Mouse (Mus musculus) limb, embryonic 14.5 days (tissue): ENCODE data around the gene Cd3eap. TPM values are rescaled to one million over a fixed set of nuclear protein-coding genes. Genes with fewer than 3 reads are reported as not detected.

Source experiments
- ATAC-seq: fragments of 200-750 bp; cut with Nextera tagmentation; 2 replicates; pipeline ENCODE4 v1.8.0; 2017; ENCODE audit warnings: low read depth, moderate number of reproducible peaks, moderate TSS enrichment; ENCODE audit not compliant: low FRiP score
- DNase-seq: peaks from one replicate; pipeline ENCODE4 v3.0.0-alpha.2; 2015; ENCODE audit warnings: low spot score
- H3K27ac ChIP-seq: fragments of 300-500 bp; sonication (generic); replicated peaks from 2 replicates; pipeline ENCODE4 v1.5.1; 2014; ENCODE audit warnings: low read depth, mild to moderate bottlenecking, low read length, moderate library complexity, mixed read lengths
- H3K27me3 ChIP-seq: fragments of 300-500 bp; sonication (generic); 2 replicates; pipeline ENCODE4 v1.6.1; 2014; ENCODE audit warnings: low read length, mixed read lengths; ENCODE audit not compliant: control insufficient read depth, insufficient read depth
- H3K36me3 ChIP-seq: fragments of 300-500 bp; sonication (generic); 2 replicates; pipeline ENCODE4 v1.6.1; 2014; ENCODE audit warnings: mild to moderate bottlenecking, low read length, moderate library complexity, mixed read lengths; ENCODE audit not compliant: control insufficient read depth, insufficient read depth
- H3K4me1 ChIP-seq: fragments of 300-500 bp; sonication (generic); 2 replicates; pipeline ENCODE4 v1.6.1; 2014; ENCODE audit warnings: antibody characterized with exemption, low read length, mixed read lengths; ENCODE audit not compliant: control insufficient read depth, insufficient read depth
- H3K4me2 ChIP-seq: fragments of 300-500 bp; sonication (generic); replicated peaks from 2 replicates; pipeline ENCODE4 v1.6.1; 2014; ENCODE audit warnings: low read depth, mild to moderate bottlenecking, low read length, moderate library complexity; ENCODE audit not compliant: severe bottlenecking
- H3K4me3 ChIP-seq: fragments of 300-500 bp; sonication (generic); replicated peaks from 2 replicates; pipeline ENCODE4 v1.5.1; 2014; ENCODE audit warnings: low read length
- H3K9ac ChIP-seq: fragments of 300-500 bp; sonication (generic); 2 replicates; pipeline ENCODE4 v1.6.1; 2014; ENCODE audit warnings: mild to moderate bottlenecking, low read depth, low read length, moderate library complexity; ENCODE audit not compliant: severe bottlenecking
- H3K9me3 ChIP-seq: fragments of 300-500 bp; sonication (generic); 2 replicates; pipeline ENCODE4 v1.6.1; 2016; ENCODE audit warnings: low read length; ENCODE audit not compliant: control insufficient read depth
- POLR2A ChIP-seq: fragments of 200-500 bp; IDR thresholded peaks from 2 replicates; pipeline ENCODE4 v1.8.0; 2012; ENCODE audit warnings: inconsistent platforms, mild to moderate bottlenecking, moderate library complexity, borderline replicate concordance; ENCODE audit not compliant: insufficient read depth, insufficient read length; ENCODE audit errors: extremely low read depth
- WGBS: fragments of 180-500 bp; shearing (Covaris S2); extraction: QIAGEN DNeasy Blood & Tissue Kit; methylation state at CpG from one replicate; pipeline ENCODE4 v1.1.7; 2014; 5-methylcytosine and 5-hydroxymethylcytosine counted together
- polyA plus RNA-seq, 2 experiments: library from polyadenylated mRNA; depleted of rRNA in 1 of 2; stranded (reverse) in 1 of 2; unstranded in 1 of 2; fragments of >200 nt; fragmentation: Nextera tagmentation in 1 of 2; extraction: Ambion mirVana in 1 of 2; gene quantifications; 2 replicates each; pipeline versions ENCODE4 v1.2.1 to v1.2.3; 2012 to 2014

Gene Cd3eap
- polyA plus RNA-seq, 2 experiments, result 19.4 to 25.2 TPM

- WGBS, result 66% methylated on average over 10 of the region's 10 CpGs
Measured at GRCm38 (mm10) chr7:19356311-19356710, 3.0 kb downstream of the Cd3eap start.

DNA sequence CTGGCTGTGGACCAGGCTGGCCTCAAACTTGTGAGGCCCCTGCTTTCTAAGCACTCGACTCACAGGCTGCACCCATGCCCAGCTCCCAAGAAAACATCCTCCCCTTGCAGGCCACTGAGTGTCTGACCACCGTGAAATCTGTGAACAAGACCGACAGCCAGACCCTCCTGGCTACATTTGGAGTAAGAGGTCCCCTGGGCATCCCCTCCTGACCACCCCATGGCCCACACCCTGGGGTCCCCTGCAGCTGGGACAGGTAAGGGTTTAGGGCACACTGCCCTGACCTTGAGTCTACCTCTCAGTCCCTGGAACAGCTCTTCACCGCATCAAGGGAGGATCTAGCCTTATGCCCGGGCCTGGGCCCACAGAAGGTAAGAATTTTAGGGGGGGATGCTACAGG, 4.3 kb downstream of the Cd3eap start:
- TF ChIP-seq POLR2A, result no peak
- Histone ChIP-seq H3K4me3 (no peak overlapping the region), H3K27me3 (no peaks in the 10 kb centered on the region), H3K9ac (no peak overlapping the region), H3K27ac (no peak overlapping the region), H3K36me3 (peaks cover 67% of the 10 kb centered on the region), H3K4me1 (peaks cover 5% of the 10 kb centered on the region; the same call in 1 of the 2 replicates), H3K9me3 (no peaks in the 10 kb centered on the region), H3K4me2 (no peak overlapping the region)
- ATAC-seq, result no peak
- DNase-seq, result no peak
- 86% methylated on average over 5 of the region's 5 CpGs for WGBS

More at GRCm38 (mm10) chr7:19356311-19356710, 3.0 kb downstream of the Cd3eap start:
- no peak overlapping the region for H3K27ac ChIP-seq
- no peak for DNase-seq
- H3K9ac ChIP-seq, result no peak overlapping the region
- H3K27me3 ChIP-seq, result no peaks in the 10 kb centered on the region
- H3K4me2 ChIP-seq, result no peak overlapping the region
- peaks cover 57% of the 10 kb centered on the region for H3K36me3 ChIP-seq
- H3K9me3 ChIP-seq, result no peaks in the 10 kb centered on the region
- ATAC-seq, result no peak
- no peak for TF ChIP-seq POLR2A
- H3K4me3 ChIP-seq, result no peak overlapping the region
- peaks cover 7% of the 10 kb centered on the region; the same call in 1 of the 2 replicates for H3K4me1 ChIP-seq

DNA sequence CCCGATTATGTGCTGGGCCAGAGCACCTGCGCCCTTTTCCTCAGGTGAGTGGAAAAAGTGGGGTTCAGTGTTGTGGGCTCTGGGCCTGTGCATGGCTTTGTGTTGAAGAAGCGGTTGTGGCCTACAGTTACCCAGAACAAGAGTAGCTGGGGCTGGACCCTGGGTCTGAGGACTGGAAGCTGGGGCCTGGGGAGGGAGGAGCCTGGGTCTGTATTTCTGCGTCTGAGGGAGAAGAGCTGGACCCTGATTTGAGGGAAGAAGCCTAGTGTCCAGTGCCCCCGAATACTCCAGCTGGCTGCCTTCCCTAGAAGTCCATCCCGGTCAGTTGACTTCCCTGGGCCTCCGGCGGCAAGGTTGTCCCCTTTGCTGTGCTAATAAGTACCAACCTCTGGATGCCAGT, 9.1 kb downstream of the Cd3eap start:
- WGBS, result 93% methylated on average over 8 of the region's 8 CpGs
- ATAC-seq (no peak), DNase-seq (no peak)
- Histone ChIP-seq H3K36me3 (peaks cover 67% of the 10 kb centered on the region), H3K27me3 (no peaks in the 10 kb centered on the region), H3K4me3 (no peak overlapping the region), H3K9ac (no peak overlapping the region), H3K27ac (no peak overlapping the region), H3K4me2 (no peak overlapping the region), H3K4me1 (peaks cover 8% of the 10 kb centered on the region), H3K9me3 (no peaks in the 10 kb centered on the region)
- TF ChIP-seq POLR2A, result no peak

DNA sequence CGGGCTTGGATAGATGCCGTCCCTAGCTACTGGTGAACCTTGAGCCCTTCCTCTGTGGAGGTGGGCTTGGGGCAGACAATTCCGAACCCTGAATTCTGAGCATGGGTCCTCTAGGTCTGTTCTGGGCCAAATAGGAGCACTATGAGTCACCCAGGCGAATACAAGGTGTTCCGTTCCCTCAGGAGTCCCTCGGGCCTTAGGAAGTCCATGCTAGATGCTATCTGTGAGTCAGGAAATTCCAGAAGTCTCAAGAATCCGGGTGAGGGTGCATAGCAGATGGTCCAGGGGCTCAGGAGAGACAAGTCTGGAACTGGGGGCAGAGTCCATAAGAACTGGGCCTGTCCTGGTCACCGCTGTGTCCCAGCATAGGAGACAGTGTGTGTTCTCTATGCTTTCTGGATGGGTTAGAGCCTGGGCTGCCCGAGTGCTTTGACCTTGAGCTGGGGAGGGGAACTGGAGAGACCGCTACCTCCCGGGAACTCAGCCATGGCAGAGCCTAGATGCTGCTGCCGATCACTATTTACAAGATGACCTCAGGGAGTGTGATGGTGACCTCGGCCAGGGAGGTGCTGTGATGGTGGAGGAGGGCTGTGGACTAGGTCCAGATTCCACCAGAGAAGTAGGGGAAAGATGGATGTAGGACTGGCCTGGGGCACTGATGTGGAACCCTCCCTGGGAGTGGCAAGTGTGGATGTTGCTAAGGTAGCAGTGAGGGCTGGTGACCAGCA, 9.9 kb downstream of the Cd3eap start:
- Histone ChIP-seq H3K4me1 (peaks cover 10% of the 10 kb centered on the region), H3K9ac (no peak overlapping the region), H3K27ac (no peak overlapping the region), H3K36me3 (peaks cover 59% of the 10 kb centered on the region), H3K27me3 (no peaks in the 10 kb centered on the region), H3K9me3 (no peaks in the 10 kb centered on the region), H3K4me2 (no peak overlapping the region), H3K4me3 (no peak overlapping the region)
- ATAC-seq, result no peak
- TF ChIP-seq POLR2A, result no peak
- WGBS, result 87% methylated on average over 13 of the region's 13 CpGs
- DNase-seq, result no peak

DNA sequence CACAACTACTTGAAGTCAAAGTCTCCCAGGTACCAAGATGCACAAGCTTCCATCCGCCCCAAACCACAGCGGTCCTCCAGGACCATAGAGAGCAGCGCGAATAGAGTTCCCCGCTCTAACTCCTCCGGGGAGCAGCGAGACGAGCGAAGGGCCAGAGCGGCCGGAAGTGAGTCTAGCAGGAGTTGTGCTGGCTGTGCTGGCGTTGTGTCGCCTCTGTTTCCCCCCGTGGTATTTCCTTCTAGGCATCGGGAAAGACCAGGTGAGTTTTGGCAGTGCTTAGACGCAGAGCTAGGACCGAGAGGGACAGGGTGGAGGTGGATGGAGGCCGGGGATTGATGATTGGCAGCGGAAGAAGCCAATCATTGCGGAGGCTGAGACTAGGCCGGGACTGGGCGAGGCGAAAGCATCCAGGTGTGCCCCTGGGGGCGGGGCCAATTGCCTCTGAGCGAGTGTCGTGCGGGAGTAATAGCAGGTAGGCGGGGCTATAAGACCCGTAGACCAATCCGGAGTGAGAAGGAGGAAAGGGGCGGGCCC, 14.3 kb downstream of the Cd3eap start:
- Histone ChIP-seq H3K27ac (peak overlapping the region; percentile 81), H3K9ac (peak overlapping the region; percentile 66), H3K4me3 (peak overlapping the region; percentile 60), H3K36me3 (peaks cover 26% of the 10 kb centered on the region), H3K4me1 (peaks cover 23% of the 10 kb centered on the region), H3K27me3 (peaks cover 7% of the 10 kb centered on the region; the same call in 1 of the 2 replicates), H3K9me3 (no peaks in the 10 kb centered on the region), H3K4me2 (peak overlapping the region; percentile 88)
- peak; percentile 94 for ATAC-seq
- DNase-seq, result peak; percentile 99
- WGBS, result 0% methylated on average over 31 of the region's 31 CpGs
- peak; percentile 56; the same call in 1 of the 2 replicates for TF ChIP-seq POLR2A
